Mouse (Mus musculus): ENCODE measurements at regions not wholly inside any gene's neighbourhood (a gene's known extent, or its start where the extent isn't known, plus 50 kb on each side); places are given as distances from the start of the nearest gene placed in this dataset.

DNA sequence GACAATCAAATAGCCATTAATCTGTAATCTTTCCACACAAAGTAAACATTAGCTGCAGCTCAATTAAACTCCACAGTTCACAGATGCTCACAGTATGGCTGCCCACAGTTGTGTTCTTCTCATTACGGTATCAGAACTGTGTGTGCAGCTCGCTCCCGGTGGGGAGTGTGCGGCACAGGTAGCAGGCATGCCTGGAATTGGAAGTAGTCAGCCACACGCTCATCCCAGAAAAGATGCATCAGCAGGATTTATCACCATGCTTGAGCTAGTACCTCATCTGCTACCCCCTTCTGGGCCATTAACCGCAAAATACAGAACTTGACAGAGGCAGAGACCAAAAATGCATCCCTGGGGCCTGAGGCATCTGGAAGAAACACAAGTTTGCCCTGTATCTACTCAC lies 437.8 kb downstream of the Adam3 start:
- TF ChIP-seq CTCF (conservative IDR thresholded peaks at IDR 0.05; ENCODE audit: insufficient read depth, insufficient read length, low read depth, low read length) (no peak), POLR2A (IDR thresholded peaks at IDR 0.05; ENCODE audit: low read depth, low read length) (no peak)
